Mouse (Mus musculus): Measurements from ENCODE around the gene Insl6. TPM values are rescaled to one million over a fixed set of nuclear protein-coding genes. Genes with fewer than 3 reads are reported as not detected.

Gene Insl6
- polyA plus RNA-seq, 1 experiment: 9.6 TPM

GRCm38 (mm10) chr19:29360251-29360650 is 35.1 kb upstream of the Insl6 start:
- Histone ChIP-seq H3K36me3 (ENCODE audit: control insufficient read depth, insufficient read depth, low read length) (peaks cover 4% of the 10 kb centered on the region; the same call in 1 of the 2 replicates), H3K27ac (ENCODE audit: control insufficient read depth, insufficient read depth, low read length) (no peak overlapping the region), H3K4me1 (replicated peaks; ENCODE audit: control insufficient read depth, insufficient read depth, low read length) (peaks cover 13% of the 10 kb centered on the region), H3K4me3 (ENCODE audit: control insufficient read depth, insufficient read depth, low read length) (no peak overlapping the region), H3K27me3 (ENCODE audit: control insufficient read depth, insufficient read depth, low read length) (no peaks in the 10 kb centered on the region)
- WGBS: 95% methylated on average over 5 of the region's 5 CpGs
- DNase-seq: no peak
- TF ChIP-seq POLR2A (IDR thresholded peaks at IDR 0.05; ENCODE audit: control insufficient read depth, extremely low read depth, insufficient read depth, low read length, poor library complexity) (no peak), CTCF (IDR thresholded peaks at IDR 0.05; ENCODE audit: borderline replicate concordance, control insufficient read depth, extremely low read depth, insufficient read depth, low read length, poor library complexity) (no peak)

- TF ChIP-seq CTCF (IDR thresholded peaks at IDR 0.05; ENCODE audit: borderline replicate concordance, control insufficient read depth, extremely low read depth, insufficient read depth, low read length, poor library complexity) (no peak), POLR2A (IDR thresholded peaks at IDR 0.05; ENCODE audit: control insufficient read depth, extremely low read depth, insufficient read depth, low read length, poor library complexity) (no peak)
- H3K4me3 ChIP-seq (ENCODE audit: control insufficient read depth, insufficient read depth, low read length): no peak overlapping the region
- no peaks in the 10 kb centered on the region for H3K27me3 ChIP-seq (ENCODE audit: control insufficient read depth, insufficient read depth, low read length)
- H3K27ac ChIP-seq (ENCODE audit: control insufficient read depth, insufficient read depth, low read length): no peak overlapping the region
- H3K36me3 ChIP-seq (ENCODE audit: control insufficient read depth, insufficient read depth, low read length): peaks cover 4% of the 10 kb centered on the region; the same call in 1 of the 2 replicates
- peaks cover 5% of the 10 kb centered on the region; the same call in 1 of the 2 replicates for H3K4me1 ChIP-seq (replicated peaks; ENCODE audit: control insufficient read depth, insufficient read depth, low read length)
- DNase-seq: no peak
- WGBS: 94% methylated on average over 11 of the region's 11 CpGs
Measured at GRCm38 (mm10) chr19:29356281-29356680, 31.1 kb upstream of the Insl6 start.

- Histone ChIP-seq H3K36me3 (ENCODE audit: control insufficient read depth, insufficient read depth, low read length) (peaks cover 9% of the 10 kb centered on the region; the same call in 1 of the 2 replicates), H3K4me3 (ENCODE audit: control insufficient read depth, insufficient read depth, low read length) (peak overlapping the region; percentile 28), H3K27ac (ENCODE audit: control insufficient read depth, insufficient read depth, low read length) (peak overlapping the region; percentile 49; the same call in 1 of the 2 replicates), H3K4me1 (replicated peaks; ENCODE audit: control insufficient read depth, insufficient read depth, low read length) (no peaks in the 10 kb centered on the region), H3K27me3 (ENCODE audit: control insufficient read depth, insufficient read depth, low read length) (no peaks in the 10 kb centered on the region)
- WGBS: 5% methylated on average over 20 of the region's 20 CpGs
- TF ChIP-seq POLR2A (IDR thresholded peaks at IDR 0.05; ENCODE audit: control insufficient read depth, extremely low read depth, insufficient read depth, low read length, poor library complexity) (no peak), CTCF (IDR thresholded peaks at IDR 0.05; ENCODE audit: borderline replicate concordance, control insufficient read depth, extremely low read depth, insufficient read depth, low read length, poor library complexity) (peak; percentile 95)
- DNase-seq: peak; percentile 91
Measured at GRCm38 (mm10) chr19:29354895-29355877, 30.0 kb upstream of the Insl6 start.

GRCm38 (mm10) chr19:29350991-29351390 is 25.8 kb upstream of the Insl6 start:
- 93% methylated on average over 5 of the region's 5 CpGs for WGBS
- TF ChIP-seq CTCF (IDR thresholded peaks at IDR 0.05; ENCODE audit: borderline replicate concordance, control insufficient read depth, extremely low read depth, insufficient read depth, low read length, poor library complexity) (no peak), POLR2A (IDR thresholded peaks at IDR 0.05; ENCODE audit: control insufficient read depth, extremely low read depth, insufficient read depth, low read length, poor library complexity) (no peak)
- no peak for DNase-seq
- Histone ChIP-seq H3K4me1 (replicated peaks; ENCODE audit: control insufficient read depth, insufficient read depth, low read length) (no peaks in the 10 kb centered on the region), H3K27me3 (ENCODE audit: control insufficient read depth, insufficient read depth, low read length) (no peaks in the 10 kb centered on the region), H3K27ac (ENCODE audit: control insufficient read depth, insufficient read depth, low read length) (no peak overlapping the region), H3K36me3 (ENCODE audit: control insufficient read depth, insufficient read depth, low read length) (peaks cover 10% of the 10 kb centered on the region; the same call in 1 of the 2 replicates), H3K4me3 (ENCODE audit: control insufficient read depth, insufficient read depth, low read length) (no peak overlapping the region)

GRCm38 (mm10) chr19:29345636-29346035 is 20.5 kb upstream of the Insl6 start:
- 93% methylated on average over 6 of the region's 6 CpGs for WGBS
- no peak for DNase-seq
- Histone ChIP-seq H3K27ac (ENCODE audit: control insufficient read depth, insufficient read depth, low read length) (no peak overlapping the region), H3K4me3 (ENCODE audit: control insufficient read depth, insufficient read depth, low read length) (no peak overlapping the region), H3K36me3 (ENCODE audit: control insufficient read depth, insufficient read depth, low read length) (peaks cover 7% of the 10 kb centered on the region; the same call in 1 of the 2 replicates), H3K27me3 (ENCODE audit: control insufficient read depth, insufficient read depth, low read length) (no peaks in the 10 kb centered on the region), H3K4me1 (replicated peaks; ENCODE audit: control insufficient read depth, insufficient read depth, low read length) (no peaks in the 10 kb centered on the region)
- TF ChIP-seq POLR2A (IDR thresholded peaks at IDR 0.05; ENCODE audit: control insufficient read depth, extremely low read depth, insufficient read depth, low read length, poor library complexity) (no peak), CTCF (IDR thresholded peaks at IDR 0.05; ENCODE audit: borderline replicate concordance, control insufficient read depth, extremely low read depth, insufficient read depth, low read length, poor library complexity) (no peak)

GRCm38 (mm10) chr19:29344868-29345267 is 19.7 kb upstream of the Insl6 start:
- DNase-seq: no peak

More at GRCm38 (mm10) chr19:29344868-29345267, 19.7 kb upstream of the Insl6 start:
- Histone ChIP-seq H3K4me1 (replicated peaks; ENCODE audit: control insufficient read depth, insufficient read depth, low read length) (no peaks in the 10 kb centered on the region), H3K27ac (ENCODE audit: control insufficient read depth, insufficient read depth, low read length) (no peak overlapping the region), H3K4me3 (ENCODE audit: control insufficient read depth, insufficient read depth, low read length) (no peak overlapping the region), H3K36me3 (ENCODE audit: control insufficient read depth, insufficient read depth, low read length) (peaks cover 2% of the 10 kb centered on the region; the same call in 1 of the 2 replicates), H3K27me3 (ENCODE audit: control insufficient read depth, insufficient read depth, low read length) (no peaks in the 10 kb centered on the region)
- TF ChIP-seq CTCF (IDR thresholded peaks at IDR 0.05; ENCODE audit: borderline replicate concordance, control insufficient read depth, extremely low read depth, insufficient read depth, low read length, poor library complexity) (no peak), POLR2A (IDR thresholded peaks at IDR 0.05; ENCODE audit: control insufficient read depth, extremely low read depth, insufficient read depth, low read length, poor library complexity) (no peak)
